Mouse (Mus musculus) embryonic facial prominence, embryonic 10.5 days (tissue): ENCODE data around the gene Atrnl1. TPM values are rescaled to one million over a fixed set of nuclear protein-coding genes. Genes with fewer than 3 reads are reported as not detected.

ENCODE experiments used
- DNase-seq: peaks from one replicate; pipeline ENCODE4 v3.0.0-alpha.2; 2017; ENCODE audit warnings: low spot score
- H3K27ac ChIP-seq: fragments of 300-500 bp; sonication (generic); replicated peaks from 2 replicates; pipeline ENCODE4 v1.5.1; 2016; ENCODE audit warnings: mild to moderate bottlenecking
- H3K27me3 ChIP-seq: fragments of 300-500 bp; sonication (generic); replicated peaks from 2 replicates; pipeline ENCODE4 v1.6.1; 2016; ENCODE audit warnings: low read depth, mild to moderate bottlenecking; ENCODE audit not compliant: poor library complexity, severe bottlenecking
- H3K36me3 ChIP-seq: fragments of 300-500 bp; sonication (generic); replicated peaks from 2 replicates; pipeline ENCODE4 v1.6.1; 2016; ENCODE audit warnings: mild to moderate bottlenecking, moderate library complexity
- H3K4me1 ChIP-seq: fragments of 300-500 bp; sonication (generic); 2 replicates; pipeline ENCODE4 v1.6.1; 2016
- H3K4me3 ChIP-seq: fragments of 300-500 bp; sonication (generic); 2 replicates; pipeline ENCODE4 v1.5.1; 2016; ENCODE audit warnings: mild to moderate bottlenecking, moderate library complexity
- H3K9me3 ChIP-seq: fragments of 300-500 bp; sonication (generic); 2 replicates; pipeline ENCODE4 v1.6.1; 2016; ENCODE audit warnings: mild to moderate bottlenecking
- WGBS: fragments of 180-500 bp; shearing (Covaris S2); methylation state at CpG from one replicate; pipeline ENCODE4 v1.1.7; 2016; 5-methylcytosine and 5-hydroxymethylcytosine counted together
- polyA plus RNA-seq: library from polyadenylated mRNA; unstranded; fragments of >200 nt; fragmentation: Nextera tagmentation; extraction: Ambion mirVana; gene quantifications from 2 replicates; pipeline ENCODE4 v1.2.1, GENCODE M21; 2016

The Atrnl1 gene
- polyA plus RNA-seq, 1 experiment from 2014 or later: 4.3 TPM

DNA sequence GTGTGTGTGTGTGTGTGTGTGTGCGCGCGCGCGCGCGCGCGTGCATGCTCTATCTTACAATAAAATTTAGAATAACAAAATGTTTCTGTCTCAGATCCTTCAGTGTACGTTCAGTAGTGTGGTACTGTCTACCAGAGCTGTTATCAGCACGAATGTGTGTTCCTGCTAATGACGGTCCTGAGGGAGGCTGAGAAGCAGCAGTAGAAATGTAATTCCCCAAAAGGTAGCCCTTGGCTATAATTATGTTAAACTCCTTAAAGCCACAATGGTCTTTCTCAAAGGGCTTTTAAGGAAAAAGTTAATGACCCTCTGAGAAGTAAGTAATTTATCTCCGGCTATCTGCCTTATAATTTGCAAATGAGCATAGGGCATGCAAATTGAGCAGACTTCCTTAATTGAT lies 441.1 kb downstream of the Atrnl1 start:
- H3K4me3 ChIP-seq: no peak overlapping the region
- WGBS: 79% methylated on average over 13 of the region's 13 CpGs
- no peaks in the 10 kb centered on the region for H3K9me3 ChIP-seq
- H3K27ac ChIP-seq: no peak overlapping the region
- no peaks in the 10 kb centered on the region for H3K27me3 ChIP-seq
- H3K36me3 ChIP-seq: no peaks in the 10 kb centered on the region
- DNase-seq: no peak
- peaks cover 23% of the 10 kb centered on the region for H3K4me1 ChIP-seq

GRCm38 (mm10) chr19:58052444-58053135 lies 441.8 kb downstream of the Atrnl1 start:
- H3K27ac ChIP-seq: no peak overlapping the region; the same call in 1 of the 2 replicates
- H3K27me3 ChIP-seq: no peaks in the 10 kb centered on the region
- no peaks in the 10 kb centered on the region for H3K36me3 ChIP-seq
- no peak for DNase-seq
- H3K4me1 ChIP-seq: peaks cover 23% of the 10 kb centered on the region
- H3K9me3 ChIP-seq: no peaks in the 10 kb centered on the region
- WGBS: 55% methylated on average over 13 of the region's 13 CpGs
- H3K4me3 ChIP-seq: no peak overlapping the region

DNA sequence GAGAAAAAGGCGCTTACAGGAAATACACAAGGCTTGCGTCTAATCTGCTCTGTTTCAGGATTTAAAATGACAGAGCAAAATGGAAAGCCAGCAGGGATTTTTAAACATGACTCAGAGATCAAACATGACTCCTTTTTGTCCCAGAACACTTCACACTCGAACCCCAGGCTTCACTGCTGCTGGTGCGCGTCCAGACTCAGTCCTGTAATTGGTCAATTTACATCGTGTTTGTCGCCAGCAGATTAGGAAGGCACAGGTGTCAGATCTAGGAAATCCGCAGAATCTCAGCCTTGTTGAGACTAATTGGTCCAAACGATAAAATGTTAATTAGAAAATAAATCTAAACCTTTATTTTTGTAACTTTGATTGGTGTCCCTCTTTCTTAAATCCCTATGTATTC lies 448.9 kb downstream of the Atrnl1 start:
- Histone ChIP-seq H3K9me3 (no peaks in the 10 kb centered on the region), H3K4me3 (no peak overlapping the region), H3K36me3 (no peaks in the 10 kb centered on the region), H3K27me3 (peaks cover 9% of the 10 kb centered on the region), H3K27ac (no peak overlapping the region), H3K4me1 (peaks cover 47% of the 10 kb centered on the region)
- 38% methylated on average over 9 of the region's 9 CpGs for WGBS
- no peak for DNase-seq

GRCm38 (mm10) chr19:58060199-58060853 lies 449.5 kb downstream of the Atrnl1 start:
- H3K4me1 ChIP-seq: peaks cover 48% of the 10 kb centered on the region
- peak overlapping the region; percentile 61; the same call in 1 of the 2 replicates for H3K27ac ChIP-seq
- peak overlapping the region; percentile 28; the same call in 1 of the 2 replicates for H3K4me3 ChIP-seq
- WGBS: 20% methylated on average over 12 of the region's 12 CpGs
- DNase-seq: peak; percentile 47
- no peaks in the 10 kb centered on the region for H3K9me3 ChIP-seq
- peaks cover 9% of the 10 kb centered on the region for H3K27me3 ChIP-seq
- H3K36me3 ChIP-seq: no peaks in the 10 kb centered on the region

- Histone ChIP-seq H3K27ac (peak overlapping the region; percentile 61; the same call in 1 of the 2 replicates), H3K4me3 (peak overlapping the region; percentile 28; the same call in 1 of the 2 replicates), H3K27me3 (peaks cover 9% of the 10 kb centered on the region), H3K4me1 (peaks cover 48% of the 10 kb centered on the region), H3K36me3 (peaks cover under 1% of the 10 kb centered on the region; the same call in 1 of the 2 replicates), H3K9me3 (no peaks in the 10 kb centered on the region)
- DNase-seq: peak; percentile 74
- 13% methylated on average over 15 of the region's 15 CpGs for WGBS
Measured at GRCm38 (mm10) chr19:58060854-58061358, 450.1 kb downstream of the Atrnl1 start.

DNA sequence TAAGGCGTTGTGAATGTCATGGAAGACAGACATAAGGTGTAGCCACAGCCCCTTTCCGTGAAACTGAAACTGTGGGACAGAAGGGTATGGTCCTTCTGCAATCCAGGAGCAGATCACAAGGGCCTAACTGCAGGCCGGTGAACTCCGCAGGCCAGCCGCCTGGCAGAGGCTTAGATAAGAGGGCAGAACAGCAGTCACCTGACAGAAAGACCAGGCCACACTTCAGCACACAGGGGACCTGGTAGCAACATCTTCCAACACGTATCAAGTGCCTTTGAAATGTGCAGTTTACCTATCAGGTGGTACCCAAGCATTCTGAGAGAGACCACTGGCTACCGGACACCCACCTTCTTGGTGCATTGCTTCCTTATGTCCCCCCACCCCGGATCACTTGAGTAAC lies 451.1 kb downstream of the Atrnl1 start:
- no peak for DNase-seq
- peaks cover 48% of the 10 kb centered on the region for H3K4me1 ChIP-seq
- H3K9me3 ChIP-seq: no peaks in the 10 kb centered on the region
- WGBS: 81% methylated on average over 8 of the region's 8 CpGs
- 0 out of 2 replicates have a peak overlapping the region, but pooled peaks have one; percentile 10 for H3K27ac ChIP-seq
- peaks cover 9% of the 10 kb centered on the region for H3K27me3 ChIP-seq
- H3K36me3 ChIP-seq: peaks cover 5% of the 10 kb centered on the region; the same call in 1 of the 2 replicates
- no peak overlapping the region for H3K4me3 ChIP-seq

DNA sequence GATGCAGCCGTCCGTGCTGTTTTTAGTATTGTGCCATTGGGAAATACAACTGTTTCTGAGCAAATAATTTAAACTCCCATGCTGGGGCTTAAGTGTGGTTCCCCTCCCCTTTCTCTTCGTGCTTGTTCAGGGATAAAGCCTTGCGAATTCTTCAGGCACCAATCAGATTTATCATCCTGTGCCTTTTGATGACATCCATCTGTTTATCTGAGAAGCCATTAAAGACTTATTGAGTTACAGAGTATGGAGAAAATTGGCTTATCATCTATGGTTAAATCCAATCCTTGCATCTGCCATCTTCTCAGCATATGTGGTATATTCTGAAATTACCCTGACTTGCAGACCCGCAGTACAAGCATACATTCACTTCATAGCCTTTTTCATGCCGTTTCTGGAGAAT lies 452.7 kb downstream of the Atrnl1 start:
- no peak for DNase-seq
- Histone ChIP-seq H3K4me3 (no peak overlapping the region), H3K4me1 (peaks cover 48% of the 10 kb centered on the region), H3K9me3 (no peaks in the 10 kb centered on the region), H3K36me3 (peaks cover 5% of the 10 kb centered on the region; the same call in 1 of the 2 replicates), H3K27ac (no peak overlapping the region), H3K27me3 (peaks cover 9% of the 10 kb centered on the region)
- WGBS: 38% methylated on average over 6 of the region's 6 CpGs

DNA sequence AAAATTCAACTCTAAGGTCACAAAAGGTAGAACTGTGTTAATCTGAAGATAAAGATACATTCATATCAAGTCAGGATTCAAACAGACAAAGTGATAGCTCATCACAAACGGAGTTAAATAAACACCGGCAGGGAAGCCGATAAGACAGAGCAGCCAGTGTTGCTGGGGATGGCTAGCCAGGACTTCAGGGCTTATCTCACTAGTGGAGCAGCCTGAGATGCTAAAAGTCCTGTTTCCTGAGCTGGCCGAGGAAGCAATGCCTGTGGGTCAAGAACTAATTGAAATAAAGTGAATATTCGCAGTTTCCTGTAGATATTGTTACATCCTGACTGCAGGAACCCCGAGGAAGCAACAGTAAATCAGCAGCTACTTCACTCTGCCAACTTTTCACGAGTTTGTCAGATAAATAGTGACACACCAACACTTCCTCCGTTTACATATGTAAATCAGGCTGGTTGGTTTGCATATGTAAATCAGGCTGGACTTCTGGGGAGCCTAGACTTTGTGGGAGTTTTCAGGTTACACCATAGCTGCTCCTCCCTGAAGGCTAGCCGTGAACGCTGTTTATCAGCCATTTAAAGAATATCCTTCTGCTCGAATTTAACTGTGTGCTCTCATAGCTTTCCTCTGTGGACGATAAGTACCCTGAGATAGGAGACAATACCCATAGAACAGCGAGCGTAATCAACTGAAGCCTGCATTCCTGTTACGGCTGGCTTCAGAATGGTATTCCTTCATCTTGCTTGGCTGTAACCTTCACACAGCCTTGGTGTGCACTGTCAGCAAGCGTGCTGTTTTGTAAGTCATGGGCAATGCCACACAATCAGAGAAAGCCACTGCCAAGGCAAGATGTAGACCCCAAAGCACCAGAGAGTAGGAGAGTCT lies 453.5 kb downstream of the Atrnl1 start:
- Histone ChIP-seq H3K27me3 (peaks cover 9% of the 10 kb centered on the region), H3K4me3 (no peak overlapping the region), H3K27ac (no peak overlapping the region), H3K9me3 (no peaks in the 10 kb centered on the region), H3K4me1 (peaks cover 45% of the 10 kb centered on the region), H3K36me3 (peaks cover 5% of the 10 kb centered on the region; the same call in 1 of the 2 replicates)
- no peak for DNase-seq
- 43% methylated on average over 16 of the region's 16 CpGs for WGBS

- no peak for DNase-seq
- H3K36me3 ChIP-seq: peaks cover 5% of the 10 kb centered on the region; the same call in 1 of the 2 replicates
- 83% methylated on average over 5 of the region's 5 CpGs for WGBS
- H3K9me3 ChIP-seq: no peaks in the 10 kb centered on the region
- peaks cover 39% of the 10 kb centered on the region for H3K4me1 ChIP-seq
- H3K27ac ChIP-seq: no peak overlapping the region
- H3K27me3 ChIP-seq: peaks cover 9% of the 10 kb centered on the region
- H3K4me3 ChIP-seq: no peak overlapping the region
Measured at GRCm38 (mm10) chr19:58065001-58065314, 454.1 kb downstream of the Atrnl1 start.

- no peaks in the 10 kb centered on the region for H3K9me3 ChIP-seq
- peaks cover 9% of the 10 kb centered on the region for H3K27me3 ChIP-seq
- peaks cover 33% of the 10 kb centered on the region for H3K4me1 ChIP-seq
- no peak overlapping the region for H3K27ac ChIP-seq
- DNase-seq: no peak
- 79% methylated on average over 2 of the region's 2 CpGs for WGBS
- no peak overlapping the region for H3K4me3 ChIP-seq
- H3K36me3 ChIP-seq: peaks cover 5% of the 10 kb centered on the region; the same call in 1 of the 2 replicates
Measured at GRCm38 (mm10) chr19:58065514-58065913, 454.7 kb downstream of the Atrnl1 start.

- Histone ChIP-seq H3K27ac (no peak overlapping the region), H3K27me3 (no peaks in the 10 kb centered on the region), H3K9me3 (no peaks in the 10 kb centered on the region), H3K4me1 (peaks cover 17% of the 10 kb centered on the region), H3K36me3 (peaks cover 5% of the 10 kb centered on the region; the same call in 1 of the 2 replicates), H3K4me3 (no peak overlapping the region)
- DNase-seq: no peak
- 65% methylated on average over 2 of the region's 2 CpGs for WGBS
Measured at GRCm38 (mm10) chr19:58068114-58068513, 457.3 kb downstream of the Atrnl1 start.

DNA sequence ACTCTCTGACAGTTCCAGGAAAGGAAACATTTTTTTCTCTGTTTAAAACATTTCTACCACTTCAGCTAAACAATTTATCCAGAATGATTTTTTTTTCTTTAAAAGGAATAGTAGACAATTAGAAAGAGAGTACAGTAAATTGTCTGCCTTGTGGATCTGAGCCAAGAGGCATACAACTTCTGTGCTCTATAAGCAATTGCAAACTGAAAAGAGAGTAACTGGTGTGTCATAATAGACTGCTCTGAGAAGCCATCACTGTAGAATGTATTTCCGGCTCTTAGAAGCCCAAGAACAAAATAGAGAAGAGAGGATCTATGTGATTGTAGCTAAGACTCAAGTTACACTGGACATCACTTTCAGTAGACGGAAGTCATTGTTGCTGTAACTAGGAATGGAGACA lies 458.1 kb downstream of the Atrnl1 start:
- H3K9me3 ChIP-seq: no peaks in the 10 kb centered on the region
- no peaks in the 10 kb centered on the region for H3K27me3 ChIP-seq
- DNase-seq: no peak
- no peak overlapping the region for H3K4me3 ChIP-seq
- H3K27ac ChIP-seq: no peak overlapping the region
- peaks cover 5% of the 10 kb centered on the region; the same call in 1 of the 2 replicates for H3K36me3 ChIP-seq
- WGBS: 84% methylated on average over 2 of the region's 2 CpGs
- H3K4me1 ChIP-seq: peaks cover 8% of the 10 kb centered on the region
